Mouse (Mus musculus): ENCODE data around the gene Cby1.

Cby1 gene

DNA sequence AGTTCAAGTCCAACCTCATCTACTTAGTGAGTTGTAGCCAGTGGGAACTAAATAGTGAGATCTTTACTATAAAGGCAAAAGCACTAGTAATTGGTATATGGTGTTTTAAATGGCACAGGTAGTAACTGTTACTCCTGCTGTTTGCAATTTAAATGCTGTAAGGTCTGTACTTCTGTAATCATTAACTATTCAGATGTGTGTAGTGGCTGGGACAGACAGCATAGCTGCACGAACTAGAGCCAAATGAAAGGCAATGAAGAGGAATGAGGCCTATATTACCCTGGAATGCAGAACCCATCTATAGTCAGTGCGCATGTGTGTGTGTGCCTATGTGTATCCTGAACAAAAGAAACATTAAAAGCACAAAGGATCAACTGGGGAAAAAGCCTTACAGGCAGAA is 18.9 kb downstream of the Cby1 start:
- no peak for DNase-seq (ENCODE audit: low read depth, low spot score)

DNA sequence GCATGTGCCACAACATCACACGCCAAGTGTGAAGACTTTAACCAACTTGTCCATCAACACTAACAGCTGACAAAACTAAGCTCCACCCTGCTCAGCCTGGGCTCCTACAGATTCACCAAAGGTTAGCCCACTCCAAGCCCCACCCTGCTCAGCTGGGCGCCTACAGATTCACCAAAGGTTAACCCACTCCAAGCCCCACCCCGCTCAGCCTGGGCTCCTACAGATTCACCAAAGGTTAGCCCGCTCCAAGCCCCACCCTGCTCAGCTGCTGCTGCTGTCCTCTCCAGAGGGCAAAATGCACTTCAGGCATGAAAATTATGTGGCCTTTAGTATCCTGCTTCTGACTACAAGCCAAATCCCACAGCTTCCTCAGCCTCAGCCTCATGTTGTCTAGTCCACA is 23.0 kb downstream of the Cby1 start:
- DNase-seq (ENCODE audit: low read depth, low spot score) = no peak

DNA sequence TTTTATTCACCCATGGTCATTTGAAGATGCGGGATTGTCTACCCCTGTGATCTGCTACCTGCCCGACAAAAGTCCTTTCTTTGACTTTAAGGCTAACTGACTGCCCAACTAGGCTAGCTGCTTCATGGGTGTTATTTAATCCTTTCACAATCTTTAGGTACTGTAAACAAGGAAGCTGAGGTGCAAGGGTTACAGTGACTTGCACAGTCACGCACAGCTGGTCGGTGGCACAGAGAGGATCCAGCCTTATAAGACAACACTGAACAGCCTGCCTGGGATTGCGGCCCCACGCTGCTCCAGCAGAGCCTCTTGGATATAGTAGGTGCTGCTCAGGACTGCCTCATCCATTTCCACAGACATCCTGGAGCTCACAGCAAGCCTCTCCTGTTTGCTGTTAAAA is 24.1 kb downstream of the Cby1 start:
- no peak for DNase-seq (ENCODE audit: low read depth, low spot score)

DNA sequence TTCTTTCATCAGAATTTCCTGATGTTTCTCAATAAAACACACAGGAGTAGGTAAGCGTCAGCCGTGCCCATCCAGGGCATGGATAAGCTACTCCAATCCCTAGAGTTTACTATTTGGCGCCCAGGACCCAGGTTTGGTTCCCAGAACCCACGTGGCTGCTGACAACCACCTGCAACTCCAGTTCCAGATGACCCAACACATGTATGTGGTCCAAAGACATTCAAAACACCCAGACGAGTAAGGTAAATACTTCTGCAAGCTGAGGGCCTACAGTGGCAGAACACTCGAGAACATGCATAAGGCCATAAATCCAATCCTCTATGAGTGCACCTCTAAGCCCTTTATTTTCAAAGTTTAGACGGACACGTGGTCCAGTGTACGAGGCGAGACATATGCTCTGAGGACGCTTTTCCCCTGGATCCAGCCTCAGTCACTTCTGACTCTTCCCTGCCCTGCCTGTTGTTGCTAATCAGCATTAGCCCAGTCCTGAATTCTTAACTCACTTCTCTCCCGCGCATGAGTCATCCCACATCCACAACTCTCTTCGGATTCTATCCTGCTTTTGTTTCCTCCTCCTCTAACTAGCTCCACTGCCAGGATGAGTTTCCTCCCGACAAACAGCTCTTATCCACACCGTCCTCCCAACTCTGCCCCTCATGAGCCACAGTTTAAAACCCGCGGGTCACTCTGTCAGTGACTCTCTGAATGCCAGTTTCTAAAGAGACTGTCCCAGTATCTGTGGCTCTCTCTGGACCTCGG is 24.9 kb downstream of the Cby1 start:
- no peak for DNase-seq (ENCODE audit: low read depth, low spot score)

DNA sequence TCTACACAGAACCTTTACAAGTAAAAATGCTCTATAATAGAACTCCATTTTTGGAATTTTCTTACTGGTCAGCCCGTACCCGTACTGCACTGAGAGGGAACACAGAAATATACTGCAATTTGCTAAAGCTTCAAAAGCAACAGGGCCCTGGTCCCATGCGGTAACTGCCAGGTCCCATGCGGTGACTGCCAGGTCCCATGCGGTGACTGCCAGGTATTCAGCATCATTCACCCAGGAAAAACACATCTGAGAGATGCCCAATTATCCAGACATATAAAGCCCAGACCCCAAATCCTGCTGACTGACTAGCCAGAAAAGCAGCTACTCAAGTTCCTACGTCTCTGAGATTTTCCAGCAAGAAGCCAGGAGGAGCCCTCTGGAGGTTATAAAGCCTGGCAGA is 25.6 kb downstream of the Cby1 start:
- no peak for DNase-seq (ENCODE audit: low read depth, low spot score)

DNA sequence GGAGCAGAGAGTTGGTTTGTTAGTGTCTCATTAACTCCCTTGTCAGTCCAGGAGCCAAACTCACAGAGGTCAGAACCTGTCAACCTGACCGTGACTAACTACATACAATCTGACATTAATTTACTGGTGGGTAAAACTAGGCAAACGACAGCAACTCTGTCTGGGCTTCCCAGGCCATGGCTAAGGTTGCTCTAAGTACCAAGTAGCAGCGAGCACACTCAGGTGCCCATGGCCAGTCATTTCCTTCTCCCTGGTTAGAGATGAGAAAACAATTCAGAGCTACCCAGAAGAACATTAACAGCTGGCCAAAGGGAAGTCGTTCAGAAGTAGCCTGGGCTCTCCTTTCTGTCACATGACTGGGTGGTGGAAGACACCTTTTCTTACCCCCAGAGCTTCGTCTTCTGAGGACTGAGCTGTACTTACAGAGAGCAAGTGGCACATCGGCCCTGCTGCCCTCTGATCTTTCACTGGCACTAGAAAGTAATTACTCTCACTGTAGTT is 26.2 kb downstream of the Cby1 start:
- DNase-seq (ENCODE audit: low read depth, low spot score) = no peak

DNA sequence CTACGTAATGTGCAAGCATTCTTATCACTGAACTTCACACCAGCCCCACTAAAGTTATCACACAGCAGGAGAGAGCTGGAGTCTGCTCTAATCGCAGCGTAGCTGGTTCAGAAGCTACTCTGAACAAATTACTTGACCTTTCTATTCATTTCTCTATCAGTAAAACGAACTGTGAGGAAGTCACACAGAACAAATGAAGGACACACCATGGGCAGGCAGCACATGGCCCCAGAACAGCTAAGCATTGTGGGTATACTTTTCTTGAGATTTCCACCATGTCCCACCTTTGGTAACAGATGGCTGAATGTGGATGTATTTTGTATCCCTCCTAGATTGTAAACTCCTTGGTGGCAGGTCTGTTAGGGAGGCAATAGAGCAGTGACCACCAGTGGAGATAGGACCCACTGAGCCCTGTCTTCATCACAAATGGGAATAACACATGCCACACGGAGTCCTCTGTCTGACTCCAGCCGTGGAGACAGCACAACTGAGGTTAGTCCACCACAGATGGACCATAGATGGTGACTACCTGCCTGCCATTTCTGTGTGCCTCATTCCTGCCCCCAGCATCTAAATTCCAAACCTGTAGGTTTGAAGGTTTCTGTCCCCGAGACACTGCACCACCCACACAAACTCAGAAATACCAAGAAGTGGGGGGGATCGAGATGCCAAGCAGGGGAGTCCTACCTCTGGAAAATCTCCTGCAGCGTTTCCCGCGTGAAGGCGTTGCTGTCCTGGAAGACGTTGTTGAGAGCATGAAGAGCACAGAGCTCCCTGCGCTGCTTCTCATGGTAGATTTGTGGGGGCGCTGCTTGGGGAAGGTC is 27.3 kb downstream of the Cby1 start:
- DNase-seq (ENCODE audit: low read depth, low spot score) = no peak

DNA sequence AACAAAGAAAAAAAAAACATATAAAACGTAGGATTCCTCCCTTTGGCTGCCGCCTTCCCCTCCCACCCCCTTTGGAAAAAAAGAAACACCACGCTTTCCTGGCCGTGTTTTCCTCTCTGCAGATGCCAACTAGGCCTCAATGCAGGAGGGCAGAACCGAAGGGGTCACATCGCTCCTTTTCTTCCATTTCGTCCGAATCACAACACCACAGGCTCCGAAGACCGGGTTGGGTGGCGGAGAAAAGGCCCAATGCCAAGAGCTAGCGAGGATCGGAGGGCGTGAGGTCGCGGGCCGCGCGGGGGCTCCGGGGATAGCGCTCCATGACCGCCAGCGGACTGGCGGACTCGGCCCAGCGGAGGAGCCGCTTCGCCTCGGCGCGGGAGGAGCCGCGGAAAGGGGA is 28.2 kb downstream of the Cby1 start:
- DNase-seq (ENCODE audit: low read depth, low spot score) = peak; percentile 16

DNA sequence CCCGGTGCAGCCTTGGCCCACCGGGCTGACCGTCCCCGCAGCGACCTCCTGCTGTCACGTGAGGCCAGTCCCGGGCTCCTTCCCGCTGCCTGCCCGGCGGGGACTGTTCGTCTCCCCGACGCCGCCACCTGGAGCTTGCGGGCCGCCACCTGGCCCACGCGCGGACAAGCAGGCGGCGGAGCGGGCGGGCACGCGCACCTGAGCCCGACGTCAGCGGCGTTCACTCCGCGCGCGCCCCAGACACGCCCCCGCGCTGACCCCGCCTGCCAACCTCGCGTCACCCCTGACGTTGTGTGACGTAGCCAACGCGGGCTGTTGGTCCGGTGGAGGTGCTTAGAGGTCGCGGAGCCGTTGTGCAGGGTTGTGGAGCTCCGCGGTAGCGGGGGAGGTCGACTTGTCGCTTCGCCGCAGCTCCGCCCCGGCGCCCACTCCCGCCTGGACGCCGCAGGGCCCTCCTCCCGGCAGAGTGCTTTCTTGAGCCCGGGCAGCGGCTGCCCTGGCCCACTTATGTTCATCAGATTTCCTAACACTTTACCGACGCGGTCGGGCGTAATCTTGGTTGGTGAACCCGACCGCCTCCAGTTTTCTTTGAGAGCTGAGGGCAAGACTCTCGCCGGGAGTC is 28.8 kb downstream of the Cby1 start, which contains the start of gene Josd1:
Josd1 (minus strand) TSS at position 274 of the 622 bp plus-strand sequence.
- DNase-seq (ENCODE audit: low read depth, low spot score) = peak; percentile 90

DNA sequence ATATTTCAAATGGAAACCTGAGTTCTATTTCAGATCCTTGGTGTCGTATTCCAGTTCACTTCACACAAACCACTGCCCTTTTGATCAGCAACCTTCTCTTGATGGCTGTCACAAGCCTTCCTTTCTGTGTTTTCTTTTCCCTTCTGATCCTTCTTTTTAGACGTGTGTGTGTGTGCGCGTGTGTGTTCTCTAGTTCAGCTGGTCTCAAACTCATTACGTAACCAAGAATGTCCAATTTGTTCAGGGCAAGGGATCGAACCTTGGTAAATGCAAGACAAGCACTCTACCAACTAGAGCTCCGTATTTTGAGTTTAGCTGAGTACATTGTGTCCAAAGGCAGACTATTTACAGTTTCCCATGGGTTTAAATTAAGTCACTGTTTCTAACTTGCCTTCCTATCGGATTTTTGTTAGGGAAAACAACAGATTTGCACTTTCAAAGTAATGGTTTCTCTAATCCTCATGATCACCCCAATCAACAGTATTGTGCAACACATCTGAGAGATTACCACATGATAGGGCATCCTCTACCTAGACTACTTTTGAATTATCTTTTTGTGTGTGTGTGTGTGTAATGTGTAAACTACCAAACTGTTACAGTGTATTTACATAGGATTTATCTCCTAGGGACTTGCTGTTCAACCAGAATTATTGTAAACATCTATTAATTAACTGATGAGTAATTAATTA is 29.4 kb downstream of the Cby1 start:
- DNase-seq (ENCODE audit: low read depth, low spot score) = no peak

DNA sequence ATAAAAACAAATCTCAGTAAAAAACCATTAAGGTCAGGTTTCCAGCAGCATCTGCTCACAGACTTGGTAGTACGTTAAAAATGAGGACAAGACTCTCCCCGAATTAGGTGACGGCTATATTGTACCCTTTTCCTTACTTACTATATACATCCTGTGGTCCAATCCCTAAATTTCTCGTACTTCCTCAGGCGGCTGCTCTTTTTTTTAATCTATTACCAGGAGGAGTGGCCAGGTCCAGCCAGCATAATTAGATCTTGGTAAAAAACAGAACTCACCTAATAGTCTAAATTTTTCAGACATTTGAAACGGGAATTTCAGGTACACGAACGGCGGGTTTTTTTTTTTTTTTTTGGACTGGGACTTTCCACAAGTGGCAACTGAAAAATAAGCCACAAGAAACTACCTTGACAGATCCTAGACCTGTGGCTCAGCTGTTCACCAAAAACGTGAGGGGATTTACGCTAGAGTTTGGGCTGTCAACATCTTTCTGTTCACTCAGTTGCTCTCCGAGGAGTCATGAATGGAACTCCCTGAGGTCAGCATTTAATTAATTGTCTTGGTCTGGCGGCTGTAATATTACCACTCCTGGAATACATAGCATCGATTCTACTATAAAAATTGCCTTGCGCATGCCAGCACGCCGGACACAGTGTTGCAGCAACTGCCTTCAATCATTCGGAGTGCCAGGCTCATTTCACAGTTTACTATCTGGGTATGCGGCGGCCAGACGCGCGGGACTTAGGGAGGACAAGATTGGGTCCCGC is 30.8 kb downstream of the Cby1 start:
- DNase-seq (ENCODE audit: low read depth, low spot score) = no peak

DNA sequence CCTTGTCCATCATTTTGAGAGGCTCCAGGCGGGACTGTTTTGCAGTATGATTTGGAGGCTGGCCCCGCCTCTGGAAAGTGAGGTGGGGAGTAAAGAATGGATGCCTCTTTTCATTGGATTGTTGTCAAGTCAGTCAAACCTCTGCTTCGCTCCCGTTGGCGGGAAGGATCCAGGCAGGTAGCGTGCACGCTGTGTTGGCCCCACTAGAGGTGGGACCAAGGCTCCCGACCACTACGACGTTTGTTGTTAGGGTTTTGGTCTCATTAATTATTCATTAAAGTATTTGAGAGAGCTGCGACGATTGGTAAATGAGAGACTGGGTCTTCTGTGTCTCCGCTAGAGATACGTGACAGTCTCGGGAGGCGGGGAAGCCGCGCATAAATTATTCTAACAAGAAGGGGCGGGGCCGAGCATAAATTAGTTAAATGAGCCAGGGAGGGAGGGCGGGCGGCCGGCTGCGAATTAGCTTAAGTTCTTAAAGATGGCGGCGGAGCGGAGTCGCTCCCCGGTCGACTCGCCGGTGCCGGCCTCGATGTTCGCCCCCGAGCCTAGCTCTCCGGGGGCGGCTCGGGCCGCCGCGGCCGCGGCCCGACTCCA is 31.5 kb downstream of the Cby1 start, which contains the start of gene Gtpbp1:
Gtpbp1 (plus strand) TSS at position 420 of the 597 bp plus-strand sequence.
- peak; percentile 98 for DNase-seq (ENCODE audit: low read depth, low spot score)

DNA sequence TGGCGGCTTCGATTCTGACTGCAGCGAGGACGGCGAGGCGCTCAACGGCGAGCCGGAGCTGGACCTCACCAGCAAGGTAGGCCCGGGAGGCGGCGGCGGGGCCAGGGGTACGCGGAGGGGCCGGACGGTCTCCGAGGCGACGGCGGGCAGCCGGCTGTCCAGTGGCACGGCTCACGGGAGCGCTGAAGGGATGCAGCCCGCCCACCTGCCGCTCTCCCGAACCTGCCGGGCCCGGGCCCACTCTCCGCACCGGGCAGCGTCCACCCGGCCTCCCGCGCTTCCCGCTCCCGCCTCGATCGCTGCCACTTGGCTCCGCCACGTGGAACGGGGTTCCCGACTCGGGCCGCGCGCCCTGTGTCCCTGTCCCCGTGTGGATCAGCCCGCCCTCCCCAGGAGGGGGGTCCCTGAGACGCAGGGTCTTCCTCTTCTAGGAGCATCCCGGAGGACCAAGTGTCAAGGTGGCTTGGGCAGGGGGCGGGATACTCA is 32.1 kb downstream of the Cby1 start:
- DNase-seq (ENCODE audit: low read depth, low spot score) = no peak

DNA sequence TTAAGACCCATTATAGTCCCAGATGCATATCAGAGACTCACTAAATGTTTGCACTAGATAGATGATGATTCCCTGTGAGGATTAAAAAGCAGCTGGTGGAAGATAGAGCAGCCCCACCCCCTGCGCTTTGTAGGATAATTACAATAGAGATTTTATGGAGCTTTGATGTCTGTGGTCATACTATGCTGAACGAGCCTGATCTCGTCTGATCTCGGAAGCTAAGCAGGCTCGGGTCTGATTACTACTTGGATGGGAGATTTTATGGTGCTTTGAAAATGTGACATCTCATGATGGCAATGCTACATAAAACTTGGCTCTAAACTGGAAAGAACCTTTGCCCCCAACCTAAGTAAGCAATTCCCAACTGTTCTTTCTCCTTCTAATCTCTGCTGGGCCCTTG is 33.3 kb downstream of the Cby1 start:
- no peak for DNase-seq (ENCODE audit: low read depth, low spot score)

DNA sequence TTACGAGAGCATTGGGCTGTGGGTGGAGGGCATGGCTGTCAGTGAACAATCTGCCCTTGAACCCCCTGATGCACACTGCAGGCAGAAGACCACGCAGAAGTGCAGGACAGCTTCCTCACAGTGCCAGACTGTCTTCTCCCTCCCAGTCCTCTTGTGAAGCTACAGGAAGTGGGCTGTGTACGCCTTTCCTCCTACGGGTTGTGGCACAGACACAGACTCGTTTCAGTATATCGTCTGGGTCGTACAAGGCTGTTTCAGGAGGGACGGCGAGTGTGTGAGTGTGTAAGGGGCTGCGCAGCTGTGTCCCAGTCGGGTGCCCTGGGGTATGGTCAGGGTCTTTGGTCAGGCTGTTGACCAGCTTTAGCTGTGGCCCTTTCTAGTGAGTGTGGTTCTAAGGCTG is 34.7 kb downstream of the Cby1 start:
- no peak for DNase-seq (ENCODE audit: low read depth, low spot score)

DNA sequence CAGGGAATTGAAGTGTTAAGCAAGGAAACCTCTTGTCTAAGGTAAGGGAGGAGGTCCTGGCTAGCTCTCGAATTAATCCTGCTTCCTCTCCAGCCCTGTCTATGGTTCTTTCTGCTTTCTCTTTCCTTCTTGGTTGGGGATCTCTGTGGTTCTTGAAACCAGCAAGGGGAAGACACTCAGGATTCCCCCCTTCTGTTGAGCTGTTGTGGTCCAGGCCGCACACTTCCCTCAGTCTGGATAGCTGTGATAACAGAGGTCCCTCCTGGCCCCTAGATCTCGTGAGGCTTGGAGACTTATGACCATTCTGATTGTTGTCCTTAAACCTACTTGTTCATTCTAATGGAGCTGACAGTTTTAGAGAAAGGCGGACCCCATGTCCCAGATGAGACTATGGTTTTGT is 35.5 kb downstream of the Cby1 start:
- no peak for DNase-seq (ENCODE audit: low read depth, low spot score)

DNA sequence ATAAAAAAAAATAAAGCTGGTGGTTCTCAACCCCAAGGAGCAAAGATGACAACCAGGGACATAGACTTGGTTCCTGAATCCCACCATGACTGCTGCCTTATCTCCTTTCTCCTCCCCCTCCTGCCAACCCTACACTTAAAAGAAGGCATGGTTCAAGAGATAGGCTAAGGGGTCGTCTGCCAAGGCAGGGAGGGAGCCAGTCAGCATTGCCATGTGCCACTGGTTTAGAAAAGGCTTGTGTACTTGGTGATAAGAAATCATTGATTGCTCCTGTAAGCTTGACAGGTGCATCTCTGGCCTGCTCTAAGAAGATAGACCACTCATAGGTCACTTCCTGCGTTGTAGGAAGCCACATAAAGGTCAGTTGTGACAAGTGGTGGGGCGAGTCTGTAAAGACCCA is 36.5 kb downstream of the Cby1 start:
- no peak for DNase-seq (ENCODE audit: low read depth, low spot score)

DNA sequence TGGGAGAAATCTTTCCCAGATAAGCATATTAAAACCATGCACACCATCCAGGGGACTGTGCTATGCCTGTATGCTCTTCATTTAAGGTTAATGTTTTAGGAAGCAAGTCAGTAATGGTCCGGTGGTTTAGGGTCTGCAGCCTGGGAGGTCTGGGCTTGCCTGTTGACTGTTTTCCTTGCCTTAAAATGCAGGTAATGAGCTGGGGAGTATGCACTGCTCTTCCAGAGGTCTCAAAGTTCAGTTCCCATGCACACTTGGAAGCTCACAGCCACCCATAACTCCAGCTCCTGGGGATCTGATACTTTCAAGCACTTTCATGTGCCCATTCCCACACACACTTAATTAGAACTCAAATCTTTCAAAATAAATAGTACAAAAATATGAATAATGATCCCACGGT is 37.5 kb downstream of the Cby1 start:
- no peak for DNase-seq (ENCODE audit: low read depth, low spot score)

DNA sequence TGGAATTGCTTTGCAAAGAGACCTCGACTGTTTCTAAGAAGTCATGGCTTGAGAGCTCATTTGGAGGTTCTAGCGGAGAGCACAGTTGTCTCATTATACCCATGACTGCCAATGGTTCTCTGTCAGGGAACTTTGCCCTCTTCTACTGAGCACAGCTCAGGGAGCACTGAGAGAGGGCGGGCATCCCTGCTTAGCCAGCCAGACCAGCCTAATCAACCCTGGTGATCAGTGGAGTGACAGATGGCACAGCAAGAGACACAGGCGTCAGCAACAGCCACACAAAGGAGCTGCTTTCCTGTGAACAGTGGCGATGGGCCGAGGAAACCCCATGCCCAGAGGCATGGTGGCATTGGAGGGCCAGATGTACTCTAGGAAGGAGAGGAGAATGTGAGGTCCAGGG is 38.0 kb downstream of the Cby1 start:
- DNase-seq (ENCODE audit: low read depth, low spot score) = no peak

DNA sequence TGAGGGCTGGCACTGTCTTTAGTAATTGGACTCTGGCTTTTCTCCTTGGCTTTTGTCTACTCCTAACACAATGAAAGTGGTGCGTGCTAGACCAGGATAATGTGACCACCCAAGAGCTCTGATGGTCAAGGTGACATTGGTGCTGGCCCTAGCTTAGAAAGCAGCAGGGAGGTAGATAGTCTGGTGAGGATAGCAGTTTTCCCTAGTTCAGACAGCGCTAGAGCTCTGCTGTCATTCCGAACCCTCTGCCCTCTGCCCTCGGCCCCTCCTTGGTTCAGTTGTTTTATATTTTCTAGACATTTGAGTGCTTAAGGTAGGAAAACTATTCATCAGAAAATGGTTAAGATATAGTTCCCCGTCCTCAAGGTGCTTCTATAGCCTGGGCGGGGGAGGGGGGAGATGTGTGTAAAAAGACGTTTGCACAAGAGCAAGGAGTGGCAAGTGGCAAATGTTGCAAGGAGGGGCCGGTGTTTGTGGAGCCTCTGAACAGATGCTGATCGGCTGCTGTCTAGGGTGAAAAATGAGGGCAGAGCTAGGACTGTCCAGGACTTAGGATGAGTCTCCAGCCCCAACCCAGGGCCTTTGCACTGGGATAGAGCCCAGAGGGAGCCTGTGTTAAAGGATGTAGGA is 38.7 kb downstream of the Cby1 start:
- no peak for DNase-seq (ENCODE audit: low read depth, low spot score)
